Mouse (Mus musculus): Measurements from ENCODE around the gene Nmnat1. TPM values are rescaled to one million over a fixed set of nuclear protein-coding genes. Genes with fewer than 3 reads are reported as not detected.
"Not testable (repeated sequence)": the region's sequence is repeated elsewhere in the genome, so short reads cannot be mapped to it uniquely, and the experiment has no call there.

Gene Nmnat1
- polyA plus RNA-seq, 1 experiment: 8.8 TPM

DNA sequence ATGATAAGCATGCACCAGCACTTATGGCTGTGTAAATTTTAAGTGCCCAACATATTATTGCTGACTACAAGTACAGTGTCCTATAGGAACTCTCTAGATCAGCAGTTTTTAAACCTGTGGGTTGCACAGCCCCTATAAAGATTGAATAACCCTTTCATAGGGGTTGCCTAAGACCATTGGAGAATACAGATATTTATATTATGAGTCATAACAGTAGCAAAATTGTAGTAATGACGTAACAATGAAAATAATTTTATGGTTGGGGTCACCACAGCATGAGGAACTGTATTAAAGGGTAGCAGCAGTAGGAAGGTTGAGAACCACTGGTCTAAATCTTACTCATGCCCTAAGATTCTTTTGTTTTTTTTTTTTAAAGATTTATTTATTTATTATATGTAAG is 25.6 kb downstream of the Nmnat1 start:
- no peak overlapping the region for H3K4me3 ChIP-seq (ENCODE audit: insufficient read depth, poor library complexity, severe bottlenecking)
- no peaks in the 10 kb centered on the region for H3K79me2 ChIP-seq (ENCODE audit: control insufficient read depth, insufficient read depth)
- H3K79me3 ChIP-seq (ENCODE audit: low read depth): no peaks in the 10 kb centered on the region
- no peak for TF ChIP-seq USF1 (IDR thresholded peaks at IDR 0.05; ENCODE audit: low read depth)
- peak; percentile 73 for TF ChIP-seq CEBPB (IDR thresholded peaks at IDR 0.05; ENCODE audit: low read depth)
- no peaks in the 10 kb centered on the region for H3K36me3 ChIP-seq (ENCODE audit: control insufficient read depth, insufficient read depth)
- no peak overlapping the region for H3ac ChIP-seq (ENCODE audit: control insufficient read depth, insufficient read length, low read depth)
- no peaks in the 10 kb centered on the region for H3K27me3 ChIP-seq (ENCODE audit: control insufficient read depth, insufficient read depth, insufficient read length)

DNA sequence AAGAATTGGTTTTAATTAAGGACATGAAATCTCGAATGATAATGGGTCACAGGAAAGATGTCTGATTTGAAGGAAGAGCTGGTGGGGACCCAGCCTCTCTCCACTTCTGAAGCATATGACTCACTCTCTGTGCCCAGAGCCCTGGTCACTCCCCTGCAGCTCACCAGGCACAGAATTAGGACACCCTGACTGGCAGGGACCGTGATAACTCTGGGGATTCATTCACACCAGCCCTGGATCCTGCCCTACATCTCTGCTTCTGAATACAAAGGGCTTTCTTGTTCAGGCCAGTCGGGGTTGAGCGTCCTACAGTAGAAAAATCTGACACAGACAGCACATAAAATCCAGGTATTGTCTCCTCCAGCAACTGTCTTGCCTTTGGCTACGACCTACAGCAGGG is 26.5 kb downstream of the Nmnat1 start:
- no peaks in the 10 kb centered on the region for H3K36me3 ChIP-seq (ENCODE audit: control insufficient read depth, insufficient read depth)
- no peaks in the 10 kb centered on the region for H3K79me3 ChIP-seq (ENCODE audit: low read depth)
- no peaks in the 10 kb centered on the region for H3K79me2 ChIP-seq (ENCODE audit: control insufficient read depth, insufficient read depth)
- TF ChIP-seq USF1 (IDR thresholded peaks at IDR 0.05; ENCODE audit: low read depth): no peak
- TF ChIP-seq MAX (IDR thresholded peaks at IDR 0.05): no peak
- TF ChIP-seq CTCF (IDR thresholded peaks at IDR 0.05; ENCODE audit: control insufficient read depth, insufficient read depth, insufficient read length): no peak
- no peak for TF ChIP-seq MYOG (IDR thresholded peaks at IDR 0.05; ENCODE audit: control insufficient read depth, extremely low read depth, insufficient read length)
- no peak for TF ChIP-seq FOSL1 (IDR thresholded peaks at IDR 0.05; ENCODE audit: insufficient read depth, low read length, poor library complexity, severe bottlenecking)
- no peak for TF ChIP-seq MYOD1 (IDR thresholded peaks at IDR 0.05; ENCODE audit: control insufficient read depth, insufficient read length, low read depth)
- TF ChIP-seq CEBPB (IDR thresholded peaks at IDR 0.05; ENCODE audit: low read depth): no peak
- H3K4me3 ChIP-seq (ENCODE audit: insufficient read depth, poor library complexity, severe bottlenecking): no peak overlapping the region
- H3ac ChIP-seq (ENCODE audit: control insufficient read depth, insufficient read length, low read depth): no peak overlapping the region
- no peaks in the 10 kb centered on the region for H3K27me3 ChIP-seq (ENCODE audit: control insufficient read depth, insufficient read depth, insufficient read length)

DNA sequence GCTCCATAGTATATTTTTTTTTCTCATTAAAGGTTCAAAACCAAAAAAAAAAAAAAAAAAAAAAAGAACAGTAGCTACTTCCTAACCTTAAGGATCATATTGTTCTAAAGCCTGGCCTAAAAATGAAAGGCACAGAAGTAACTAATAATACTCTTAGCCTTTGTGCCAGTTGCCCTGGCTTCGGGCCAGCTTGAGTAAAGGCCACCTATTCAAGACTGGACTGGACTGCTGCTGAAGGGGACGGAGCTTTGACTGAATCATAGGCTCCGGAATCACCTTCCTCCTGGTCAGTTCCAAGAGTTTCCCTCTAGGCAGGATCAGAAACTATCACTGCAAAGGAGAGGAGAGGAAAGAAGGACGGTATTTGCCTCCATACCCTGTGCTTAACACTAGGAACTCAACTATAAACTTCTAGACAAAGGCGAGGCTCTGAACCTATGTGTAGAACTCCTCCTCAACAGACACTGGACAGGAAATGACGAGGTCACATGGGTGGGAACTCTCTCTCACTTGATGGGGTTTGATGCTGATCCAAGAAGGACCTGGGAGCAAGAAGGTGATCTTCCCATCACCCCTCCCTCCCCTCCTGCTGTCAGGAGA is 27.1 kb downstream of the Nmnat1 start:
- no peak overlapping the region for H3K4me3 ChIP-seq (ENCODE audit: insufficient read depth, poor library complexity, severe bottlenecking)
- H3K79me2 ChIP-seq (ENCODE audit: control insufficient read depth, insufficient read depth): no peaks in the 10 kb centered on the region
- H3ac ChIP-seq (ENCODE audit: control insufficient read depth, insufficient read length, low read depth): no peak overlapping the region
- H3K79me3 ChIP-seq (ENCODE audit: low read depth): no peaks in the 10 kb centered on the region
- TF ChIP-seq USF1 (IDR thresholded peaks at IDR 0.05; ENCODE audit: low read depth) (peak; percentile 1), MYOG (IDR thresholded peaks at IDR 0.05; ENCODE audit: control insufficient read depth, extremely low read depth, insufficient read length) (no peak), CEBPB (IDR thresholded peaks at IDR 0.05; ENCODE audit: low read depth) (no peak)
- no peaks in the 10 kb centered on the region for H3K36me3 ChIP-seq (ENCODE audit: control insufficient read depth, insufficient read depth)
- no peaks in the 10 kb centered on the region for H3K27me3 ChIP-seq (ENCODE audit: control insufficient read depth, insufficient read depth, insufficient read length)

DNA sequence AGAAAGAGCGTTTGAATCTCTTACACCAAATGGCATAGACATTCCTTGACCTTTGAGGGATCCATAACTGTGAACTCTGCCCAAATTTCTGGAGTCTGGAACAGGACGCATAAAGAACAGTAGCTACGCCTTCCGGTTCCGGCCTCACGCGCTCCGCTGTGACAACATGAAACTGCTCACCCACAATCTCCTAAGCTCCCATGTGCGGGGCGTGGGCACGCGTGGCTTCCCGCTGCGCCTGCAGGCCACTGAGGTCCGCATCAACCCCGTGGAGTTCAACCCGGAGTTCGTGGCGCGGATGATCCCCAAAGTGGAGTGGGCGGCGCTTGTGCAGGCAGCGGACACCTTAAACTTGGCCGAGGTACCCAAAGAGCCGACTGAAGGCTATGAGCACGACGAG is 27.8 kb downstream of the Nmnat1 start:
- not testable (repeated sequence) for H3ac ChIP-seq (ENCODE audit: control insufficient read depth, insufficient read length, low read depth); H3K36me3 ChIP-seq (ENCODE audit: control insufficient read depth, insufficient read depth); H3K79me3 ChIP-seq (ENCODE audit: low read depth); H3K27me3 ChIP-seq (ENCODE audit: control insufficient read depth, insufficient read depth, insufficient read length); H3K4me3 ChIP-seq (ENCODE audit: insufficient read depth, poor library complexity, severe bottlenecking); H3K79me2 ChIP-seq (ENCODE audit: control insufficient read depth, insufficient read depth)

DNA sequence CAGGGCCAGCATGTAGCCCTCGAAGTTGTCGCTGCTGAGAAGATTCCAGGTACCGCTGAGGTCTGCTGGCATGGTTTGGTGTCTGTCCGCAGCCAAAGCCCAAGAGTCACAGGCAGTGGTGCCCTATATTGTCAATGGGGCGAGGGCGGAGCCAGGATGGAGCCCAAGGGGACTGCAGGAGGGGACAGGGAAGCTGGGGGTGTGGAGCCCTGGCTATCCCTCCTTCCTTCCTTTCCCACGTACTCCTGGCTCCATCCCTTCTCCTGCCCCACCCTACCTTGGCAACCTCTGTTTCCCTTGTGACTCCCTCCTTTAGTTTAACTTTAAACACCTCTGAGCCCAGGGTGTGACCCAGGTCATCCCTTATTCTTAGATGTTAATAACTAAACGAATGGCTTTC is 30.1 kb downstream of the Nmnat1 start, which contains the start of gene Rbp7:
TSS of gene Rbp7 (minus strand) at position 100 of the 400 bp plus-strand sequence.
- no peak within 1 kb of the TSS for H3ac ChIP-seq (ENCODE audit: control insufficient read depth, insufficient read length, low read depth)
- H3K79me2 ChIP-seq (ENCODE audit: control insufficient read depth, insufficient read depth): no peaks in the 10 kb centered on the region
- no peaks in the 10 kb centered on the region for H3K79me3 ChIP-seq (ENCODE audit: low read depth)
- no peak within 1 kb of the TSS for H3K4me3 ChIP-seq (ENCODE audit: insufficient read depth, poor library complexity, severe bottlenecking)
- no peaks in the 10 kb centered on the region for H3K27me3 ChIP-seq (ENCODE audit: control insufficient read depth, insufficient read depth, insufficient read length)
- TF ChIP-seq CTCF (IDR thresholded peaks at IDR 0.05; ENCODE audit: control insufficient read depth, insufficient read depth, insufficient read length) (no peak), USF1 (IDR thresholded peaks at IDR 0.05; ENCODE audit: low read depth) (no peak)
- H3K36me3 ChIP-seq (ENCODE audit: control insufficient read depth, insufficient read depth): no peaks in the 10 kb centered on the region

DNA sequence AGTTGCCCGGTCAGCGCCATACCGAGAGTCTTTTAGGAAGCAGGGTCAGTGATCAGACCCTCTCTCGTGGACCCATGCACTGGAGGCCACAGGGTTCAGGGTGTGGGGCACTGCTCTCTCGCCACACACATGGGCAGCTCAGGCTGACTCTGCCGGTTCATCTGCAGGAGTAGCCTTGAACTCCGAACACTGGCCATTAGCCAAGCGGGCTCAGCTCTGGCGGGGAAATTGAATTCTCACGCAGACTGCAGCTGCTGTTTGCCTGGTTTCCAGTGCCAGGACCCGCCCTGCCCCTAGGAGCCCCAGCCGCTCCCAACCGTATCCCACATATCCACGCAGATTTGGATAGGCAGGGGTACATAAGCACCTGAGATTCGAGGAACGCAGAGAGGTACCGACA is 30.7 kb downstream of the Nmnat1 start:
- H3K79me3 ChIP-seq (ENCODE audit: low read depth): no peaks in the 10 kb centered on the region
- no peak for TF ChIP-seq USF1 (IDR thresholded peaks at IDR 0.05; ENCODE audit: low read depth)
- TF ChIP-seq MYOG (IDR thresholded peaks at IDR 0.05; ENCODE audit: control insufficient read depth, extremely low read depth, insufficient read length): no peak
- no peak overlapping the region for H3K4me3 ChIP-seq (ENCODE audit: insufficient read depth, poor library complexity, severe bottlenecking)

DNA sequence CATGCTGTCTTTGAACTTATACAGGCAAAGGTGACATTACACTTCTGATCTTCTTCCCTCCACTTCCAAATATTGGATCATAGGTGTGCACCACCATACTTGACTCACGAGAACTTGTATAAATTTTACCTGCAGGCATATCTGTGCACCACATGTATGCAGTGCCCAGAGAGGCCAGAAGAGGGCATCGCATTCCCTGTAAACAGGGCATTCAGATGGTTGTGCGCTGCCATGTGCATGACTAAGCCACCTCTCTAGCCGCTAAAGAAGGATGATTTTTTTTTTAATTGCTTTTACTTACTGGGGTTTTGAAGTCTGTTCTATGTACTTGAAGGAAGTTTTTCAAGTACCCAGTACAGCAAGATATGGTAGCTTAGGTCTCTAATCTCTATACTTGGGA is 31.3 kb downstream of the Nmnat1 start:
- TF ChIP-seq MAX (IDR thresholded peaks at IDR 0.05): peak; percentile 29
- TF ChIP-seq CTCF (IDR thresholded peaks at IDR 0.05; ENCODE audit: control insufficient read depth, insufficient read depth, insufficient read length): peak; percentile 32
- no peak for TF ChIP-seq USF1 (IDR thresholded peaks at IDR 0.05; ENCODE audit: low read depth)
- Histone ChIP-seq H3K79me2 (ENCODE audit: control insufficient read depth, insufficient read depth) (no peaks in the 10 kb centered on the region), H3K27me3 (ENCODE audit: control insufficient read depth, insufficient read depth, insufficient read length) (no peaks in the 10 kb centered on the region), H3K79me3 (ENCODE audit: low read depth) (no peaks in the 10 kb centered on the region), H3K36me3 (ENCODE audit: control insufficient read depth, insufficient read depth) (no peaks in the 10 kb centered on the region), H3ac (ENCODE audit: control insufficient read depth, insufficient read length, low read depth) (no peak overlapping the region), H3K4me3 (ENCODE audit: insufficient read depth, poor library complexity, severe bottlenecking) (no peak overlapping the region)

More for the DNA sequence above, 30.7 kb downstream of the Nmnat1 start:
- Histone ChIP-seq H3K27me3 (ENCODE audit: control insufficient read depth, insufficient read depth, insufficient read length) (no peaks in the 10 kb centered on the region), H3K79me2 (ENCODE audit: control insufficient read depth, insufficient read depth) (no peaks in the 10 kb centered on the region), H3K36me3 (ENCODE audit: control insufficient read depth, insufficient read depth) (no peaks in the 10 kb centered on the region), H3ac (ENCODE audit: control insufficient read depth, insufficient read length, low read depth) (no peak overlapping the region)
